Mouse (Mus musculus): ENCODE measurements at regions not wholly inside any gene's neighbourhood (a gene's known extent, or its start where the extent isn't known, plus 50 kb on each side); places are given as distances from the start of the nearest gene placed in this dataset.

DNA sequence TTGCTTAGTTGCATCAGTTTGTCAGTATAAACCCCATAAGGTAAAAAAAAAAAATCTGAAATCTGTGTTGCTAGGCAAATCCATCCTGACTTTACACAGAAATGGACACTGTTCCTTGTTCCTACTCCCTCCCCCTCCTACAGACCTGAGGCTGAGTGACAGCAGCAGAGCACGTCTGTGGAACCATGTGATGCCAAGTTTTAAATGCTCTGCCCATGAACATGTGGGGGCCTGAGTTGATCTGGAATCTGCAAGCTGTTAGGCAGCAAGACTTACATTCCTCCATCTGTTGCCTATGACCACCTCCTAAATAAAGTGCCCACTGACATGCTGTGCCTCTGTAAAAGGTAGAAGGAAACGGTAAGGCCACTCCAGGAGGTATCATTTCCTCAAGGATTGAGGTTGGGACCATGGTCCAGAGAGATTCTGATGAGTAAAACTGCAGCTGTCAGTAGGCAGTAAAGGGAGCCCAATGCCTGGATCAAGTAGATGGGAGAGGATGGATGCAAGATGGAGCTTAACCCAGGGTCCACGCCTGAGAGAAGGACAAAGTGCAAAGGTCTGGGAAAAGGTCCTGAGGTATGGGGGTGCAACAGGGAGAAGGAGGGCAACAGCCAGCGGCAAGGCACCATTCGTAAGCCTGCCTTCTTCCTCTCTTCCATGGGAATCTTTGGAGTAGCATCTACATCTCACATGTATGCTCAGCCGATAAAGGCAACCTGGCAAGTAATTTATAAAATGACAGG is 264.0 kb upstream of the Hnrnpa3 start:
- TF ChIP-seq CTCF (IDR thresholded peaks at IDR 0.05; ENCODE audit: insufficient read depth, low read length): no peak
- no peak for TF ChIP-seq POLR2A (IDR thresholded peaks at IDR 0.05; ENCODE audit: borderline replicate concordance, extremely low read depth, low read depth, low read length)
